Mouse (Mus musculus) skeletal muscle tissue, adult 2 months (tissue): ENCODE measurements at regions not wholly inside any gene's neighbourhood (a gene's known extent, or its start where the extent isn't known, plus 50 kb on each side); places are given as distances from the start of the nearest gene placed in this dataset.
"Not testable (repeated sequence)": the region's sequence is repeated elsewhere in the genome, so short reads cannot be mapped to it uniquely, and the experiment has no call there.

Source experiments
- DNase-seq: peaks from one replicate; pipeline ENCODE4 v3.0.0-alpha.2; 2012; ENCODE audit warnings: low read depth, low spot score

GRCm38 (mm10) chr2:3864872-3865271 lies 152.6 kb upstream of the Frmd4a start:
- no peak for DNase-seq

GRCm38 (mm10) chr2:3866736-3867135 lies 150.8 kb upstream of the Frmd4a start:
- not testable (repeated sequence) for DNase-seq

- DNase-seq: no peak
Measured at GRCm38 (mm10) chr2:3869701-3870100, 147.8 kb upstream of the Frmd4a start.

GRCm38 (mm10) chr2:3871748-3872147 lies 145.8 kb upstream of the Frmd4a start:
- no peak for DNase-seq

GRCm38 (mm10) chr2:3887000-3887399 lies 130.5 kb upstream of the Frmd4a start:
- no peak for DNase-seq

GRCm38 (mm10) chr2:3887845-3888433 lies 129.6 kb upstream of the Frmd4a start:
- no peak for DNase-seq

GRCm38 (mm10) chr2:3889381-3889780 lies 128.1 kb upstream of the Frmd4a start:
- no peak for DNase-seq

GRCm38 (mm10) chr2:3890462-3890861 lies 127.1 kb upstream of the Frmd4a start:
- DNase-seq: no peak

GRCm38 (mm10) chr2:3907026-3907425 lies 110.5 kb upstream of the Frmd4a start:
- no peak for DNase-seq

GRCm38 (mm10) chr2:3908192-3908591 lies 109.3 kb upstream of the Frmd4a start:
- DNase-seq: no peak

GRCm38 (mm10) chr2:3910086-3910891 lies 107.2 kb upstream of the Frmd4a start:
- DNase-seq: no peak

- no peak for DNase-seq
Measured at GRCm38 (mm10) chr2:3915141-3915540, 102.4 kb upstream of the Frmd4a start.

GRCm38 (mm10) chr2:3916365-3916764 lies 101.2 kb upstream of the Frmd4a start:
- no peak for DNase-seq

- no peak for DNase-seq
Measured at GRCm38 (mm10) chr2:3918156-3918555, 99.4 kb upstream of the Frmd4a start.

GRCm38 (mm10) chr2:3919893-3920292 lies 97.6 kb upstream of the Frmd4a start:
- peak; percentile 17 for DNase-seq

GRCm38 (mm10) chr2:3921084-3921483 lies 96.4 kb upstream of the Frmd4a start:
- DNase-seq: not testable (repeated sequence)

GRCm38 (mm10) chr2:3922739-3923138 lies 94.8 kb upstream of the Frmd4a start:
- no peak for DNase-seq

GRCm38 (mm10) chr2:3924696-3925095 lies 92.8 kb upstream of the Frmd4a start:
- DNase-seq: no peak

GRCm38 (mm10) chr2:3925199-3925598 lies 92.3 kb upstream of the Frmd4a start:
- no peak for DNase-seq

GRCm38 (mm10) chr2:3926129-3926528 lies 91.4 kb upstream of the Frmd4a start:
- DNase-seq: no peak

- DNase-seq: no peak
Measured at GRCm38 (mm10) chr2:3927141-3927810, 90.2 kb upstream of the Frmd4a start.

- no peak for DNase-seq
Measured at GRCm38 (mm10) chr2:3927853-3928252, 89.7 kb upstream of the Frmd4a start.

GRCm38 (mm10) chr2:3930650-3931049 lies 86.9 kb upstream of the Frmd4a start:
- no peak for DNase-seq
